Mouse (Mus musculus) neural tube, embryonic 12.5 days (tissue): ENCODE measurements around the gene Cdc42se1. TPM values are rescaled to one million over a fixed set of nuclear protein-coding genes. Genes with fewer than 3 reads are reported as not detected.

Source experiments
- ATAC-seq: fragments of 200-750 bp; cut with Nextera tagmentation; 2 replicates; pipeline ENCODE4 v1.8.0; 2017; ENCODE audit warnings: low read depth, mild to moderate bottlenecking, moderate TSS enrichment, moderate library complexity; ENCODE audit not compliant: low FRiP score
- H3K27ac ChIP-seq: fragments of 300-500 bp; sonication (generic); 2 replicates; pipeline ENCODE4 v1.5.1; 2016
- H3K27me3 ChIP-seq: fragments of 300-500 bp; sonication (generic); replicated peaks from 2 replicates; pipeline ENCODE4 v1.6.1; 2016; ENCODE audit warnings: mild to moderate bottlenecking
- H3K36me3 ChIP-seq: fragments of 300-500 bp; sonication (generic); 2 replicates; pipeline ENCODE4 v1.6.1; 2016; ENCODE audit warnings: mild to moderate bottlenecking
- H3K4me1 ChIP-seq: fragments of 300-500 bp; sonication (generic); 2 replicates; pipeline ENCODE4 v1.6.1; 2016
- H3K4me2 ChIP-seq: fragments of 300-500 bp; sonication (generic); replicated peaks from 2 replicates; pipeline ENCODE4 v1.6.1; 2016; ENCODE audit warnings: mild to moderate bottlenecking
- H3K4me3 ChIP-seq: fragments of 300-500 bp; sonication (generic); 2 replicates; pipeline ENCODE4 v1.5.1; 2016
- H3K9ac ChIP-seq: fragments of 300-500 bp; sonication (generic); 2 replicates; pipeline ENCODE4 v1.6.1; 2016; ENCODE audit warnings: mild to moderate bottlenecking
- H3K9me3 ChIP-seq: fragments of 300-500 bp; sonication (generic); 2 replicates; pipeline ENCODE4 v1.6.1; 2016; ENCODE audit warnings: mild to moderate bottlenecking
- WGBS: fragments of 180-500 bp; shearing (Covaris S2); methylation state at CpG from one replicate; pipeline ENCODE4 v1.1.7; 2016; 5-methylcytosine and 5-hydroxymethylcytosine counted together
- polyA plus RNA-seq: library from polyadenylated mRNA; unstranded; fragments of >200 nt; fragmentation: Nextera tagmentation; extraction: Ambion mirVana; gene quantifications from 2 replicates; pipeline ENCODE4 v1.2.1, GENCODE M21; 2016

Cdc42se1 gene
- polyA plus RNA-seq, 1 experiment from 2014 or later = 85.9 TPM

GRCm38 (mm10) chr3:95228894-95229780 is 605 bp downstream of the Cdc42se1 start:
- Histone ChIP-seq H3K27me3 (no peaks in the 10 kb centered on the region), H3K9me3 (no peaks in the 10 kb centered on the region), H3K27ac (peak overlapping the region; percentile 95), H3K9ac (peak overlapping the region; percentile 98), H3K4me3 (peak overlapping the region; percentile 99), H3K4me2 (peak overlapping the region; percentile 87), H3K36me3 (peaks cover 40% of the 10 kb centered on the region), H3K4me1 (peaks cover 51% of the 10 kb centered on the region)
- WGBS = under 1% methylated on average over 43 of the region's 43 CpGs
- ATAC-seq = peak; percentile 11; the same call in 1 of the 2 replicates

DNA sequence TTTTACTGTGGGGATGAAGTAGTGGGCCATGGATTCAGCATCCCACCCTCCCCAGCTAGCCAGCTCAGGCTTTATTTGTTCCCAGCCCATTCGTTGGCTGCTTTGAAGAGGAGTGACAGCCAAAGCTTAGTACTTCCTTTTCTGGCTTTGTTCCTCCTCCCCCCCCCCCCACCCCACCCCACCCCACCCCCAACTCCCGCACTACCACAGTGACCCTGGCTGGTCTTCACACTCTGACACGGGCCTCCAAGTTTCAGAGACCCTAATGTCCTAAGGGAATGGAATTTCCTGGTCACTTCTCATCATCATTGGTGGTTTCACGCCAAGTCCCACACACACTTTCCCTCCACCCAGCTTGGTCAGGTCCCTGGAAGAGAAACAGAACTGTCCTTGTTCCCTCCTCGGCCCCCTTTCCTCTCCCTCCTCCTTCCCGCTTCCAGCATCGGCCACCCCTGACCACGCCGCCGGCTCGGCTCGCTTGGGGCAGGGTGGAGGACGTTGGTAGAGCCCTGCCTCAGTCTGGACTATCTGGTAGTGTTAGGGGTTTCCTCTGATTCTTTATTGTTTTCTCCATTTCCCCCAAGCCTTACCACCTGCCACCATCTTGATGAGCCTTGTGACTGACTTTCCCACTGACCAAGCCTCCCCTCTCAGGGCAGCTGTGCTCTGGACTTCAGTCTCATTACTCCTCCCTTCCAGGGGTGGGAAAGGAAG is 1.4 kb downstream of the Cdc42se1 start:
- peak; percentile 10; the same call in 1 of the 2 replicates for ATAC-seq
- WGBS = 1% methylated on average over 13 of the region's 13 CpGs
- H3K4me1 ChIP-seq = peaks cover 44% of the 10 kb centered on the region

DNA sequence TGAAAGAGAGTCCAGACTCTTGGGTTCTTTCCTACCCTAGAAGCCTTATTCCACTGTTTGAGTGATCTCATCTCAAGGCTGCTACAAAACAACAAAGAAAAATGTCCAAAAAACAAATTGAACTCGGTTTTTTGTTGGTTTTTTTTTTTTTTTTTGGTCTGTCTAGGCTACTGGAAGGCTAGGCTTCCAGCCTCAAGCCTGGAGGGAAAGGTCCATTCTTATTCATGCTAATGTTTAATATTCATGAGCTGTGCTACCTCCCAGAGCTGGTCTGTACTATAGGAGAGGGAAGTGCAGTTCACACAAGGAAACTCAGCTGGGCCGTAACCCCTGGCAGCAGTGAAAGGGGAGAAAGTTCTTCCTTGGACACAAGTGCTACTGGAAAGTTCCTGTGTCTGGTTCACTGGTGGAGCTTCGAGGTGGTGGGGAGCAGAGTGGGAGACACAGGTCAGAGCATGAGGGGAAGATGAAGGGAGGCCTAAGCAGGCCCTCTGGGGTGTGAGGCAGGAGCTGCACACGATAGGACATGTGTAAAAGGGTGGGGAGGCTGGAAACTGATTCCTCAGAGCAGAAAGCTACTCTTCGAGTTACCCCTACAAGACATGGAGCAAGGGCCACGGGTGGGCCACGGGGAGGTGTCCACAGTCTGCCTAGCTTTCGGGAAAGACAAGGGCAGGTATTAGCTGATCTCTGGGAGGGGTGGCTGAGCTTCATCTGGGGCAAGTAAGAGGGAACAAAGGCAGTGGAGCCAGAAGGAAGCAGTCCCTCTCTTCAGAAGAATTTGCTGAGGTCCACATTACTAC is 2.2 kb downstream of the Cdc42se1 start:
- Histone ChIP-seq H3K4me3 (peak overlapping the region; percentile 99), H3K27me3 (no peaks in the 10 kb centered on the region), H3K9ac (peak overlapping the region; percentile 98), H3K4me1 (peaks cover 38% of the 10 kb centered on the region), H3K27ac (peak overlapping the region; percentile 95; the same call in 1 of the 2 replicates), H3K4me2 (peak overlapping the region; percentile 87), H3K36me3 (peaks cover 44% of the 10 kb centered on the region), H3K9me3 (no peaks in the 10 kb centered on the region)
- 42% methylated on average over 8 of the region's 8 CpGs for WGBS
- ATAC-seq = no peak

More for the DNA sequence above, 1.4 kb downstream of the Cdc42se1 start:
- H3K4me3 ChIP-seq = peak overlapping the region; percentile 99
- H3K4me2 ChIP-seq = peak overlapping the region; percentile 87
- H3K9ac ChIP-seq = peak overlapping the region; percentile 98
- H3K27ac ChIP-seq = peak overlapping the region; percentile 95
- no peaks in the 10 kb centered on the region for H3K27me3 ChIP-seq
- no peaks in the 10 kb centered on the region for H3K9me3 ChIP-seq
- peaks cover 44% of the 10 kb centered on the region for H3K36me3 ChIP-seq

- 86% methylated on average over 12 of the region's 13 CpGs for WGBS
- Histone ChIP-seq H3K4me2 (peak within 1 kb of the TSS; percentile 87), H3K4me3 (no peak within 1 kb of the TSS), H3K27ac (no peak within 1 kb of the TSS), H3K9ac (peak within 1 kb of the TSS; percentile 45), H3K27me3 (no peaks in the 10 kb centered on the region), H3K36me3 (peaks cover 50% of the 10 kb centered on the region), H3K4me1 (peaks cover 31% of the 10 kb centered on the region), H3K9me3 (no peaks in the 10 kb centered on the region)
- no peak for ATAC-seq
Measured at GRCm38 (mm10) chr3:95231298-95232221, 3.0 kb downstream of the Cdc42se1 start, which contains the start of gene Mllt11. Gene Mllt11, minus strand, starts transcription at chr3:95232171.

DNA sequence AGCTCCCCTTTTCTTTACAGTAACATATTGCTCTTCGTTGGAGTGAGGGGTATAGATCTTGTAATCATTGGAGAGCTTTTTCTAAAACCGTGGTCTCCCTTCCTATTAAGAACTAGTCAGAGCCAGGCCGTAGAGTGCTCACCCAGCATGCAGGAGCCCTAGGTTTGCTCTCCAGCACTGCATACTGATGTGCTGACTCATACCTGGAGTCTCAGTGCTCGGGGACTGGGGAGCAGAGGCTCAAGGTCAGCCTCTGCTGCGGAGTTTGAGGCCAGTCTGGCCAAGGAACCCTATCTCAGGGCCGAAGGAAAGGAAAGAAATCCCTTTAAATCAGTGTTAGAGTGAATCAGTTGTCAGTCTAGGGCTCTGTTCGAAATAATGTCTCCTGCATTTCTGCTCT is 4.2 kb downstream of the Cdc42se1 start:
- Histone ChIP-seq H3K27ac (no peak overlapping the region), H3K4me3 (no peak overlapping the region), H3K4me1 (peaks cover 30% of the 10 kb centered on the region), H3K9me3 (no peaks in the 10 kb centered on the region), H3K4me2 (no peak overlapping the region), H3K9ac (no peak overlapping the region), H3K27me3 (no peaks in the 10 kb centered on the region), H3K36me3 (peaks cover 57% of the 10 kb centered on the region)
- no peak for ATAC-seq
- 90% methylated on average over 7 of the region's 7 CpGs for WGBS

DNA sequence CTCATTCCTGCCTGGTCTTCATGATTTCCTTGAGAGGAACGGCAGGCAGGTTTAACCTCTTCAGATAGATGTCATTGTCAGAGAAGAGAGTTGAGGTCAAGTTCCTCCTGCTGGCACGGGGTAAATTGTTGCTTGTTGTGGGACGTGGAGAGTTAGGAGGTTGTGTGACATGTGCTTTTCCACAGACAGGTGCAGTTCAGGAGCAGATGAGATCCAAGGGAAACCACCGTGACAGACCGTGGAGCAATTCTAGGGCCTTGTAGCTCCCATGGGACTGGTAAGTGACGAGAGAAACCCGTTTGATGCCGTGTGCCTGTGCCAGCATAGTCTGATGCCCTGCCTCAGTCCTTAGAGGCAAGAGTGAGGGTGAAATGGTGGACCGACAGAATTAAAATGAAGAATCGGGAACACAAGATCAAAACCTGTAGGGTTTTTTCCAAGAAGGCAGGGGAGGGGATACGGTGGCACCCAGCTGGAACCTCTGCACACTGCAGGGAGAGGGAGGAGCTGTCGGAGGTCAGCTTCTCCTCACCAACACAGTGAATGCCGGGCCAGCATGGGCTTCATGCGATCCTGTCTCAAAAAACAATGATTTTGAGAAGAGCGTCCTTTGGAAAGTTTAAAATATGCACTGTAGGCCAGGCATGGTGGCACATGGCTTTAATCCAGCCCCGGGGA is 4.9 kb downstream of the Cdc42se1 start:
- H3K27me3 ChIP-seq = no peaks in the 10 kb centered on the region

GRCm38 (mm10) chr3:95235386-95236301 is 7.1 kb downstream of the Cdc42se1 start:
- Histone ChIP-seq H3K27ac (no peak overlapping the region), H3K9ac (no peak overlapping the region), H3K9me3 (no peaks in the 10 kb centered on the region), H3K36me3 (peaks cover 68% of the 10 kb centered on the region), H3K27me3 (no peaks in the 10 kb centered on the region), H3K4me3 (no peak overlapping the region), H3K4me1 (peaks cover 15% of the 10 kb centered on the region), H3K4me2 (no peak overlapping the region)
- WGBS = 81% methylated on average over 23 of the region's 23 CpGs
- ATAC-seq = no peak

More for the DNA sequence above, 4.9 kb downstream of the Cdc42se1 start:
- ATAC-seq = no peak
- no peak overlapping the region for H3K4me2 ChIP-seq
- no peak overlapping the region for H3K9ac ChIP-seq
- no peaks in the 10 kb centered on the region for H3K9me3 ChIP-seq
- no peak overlapping the region for H3K27ac ChIP-seq
- H3K4me1 ChIP-seq = peaks cover 30% of the 10 kb centered on the region
- H3K36me3 ChIP-seq = peaks cover 63% of the 10 kb centered on the region
- H3K4me3 ChIP-seq = no peak overlapping the region
- WGBS = 84% methylated on average over 16 of the region's 16 CpGs

DNA sequence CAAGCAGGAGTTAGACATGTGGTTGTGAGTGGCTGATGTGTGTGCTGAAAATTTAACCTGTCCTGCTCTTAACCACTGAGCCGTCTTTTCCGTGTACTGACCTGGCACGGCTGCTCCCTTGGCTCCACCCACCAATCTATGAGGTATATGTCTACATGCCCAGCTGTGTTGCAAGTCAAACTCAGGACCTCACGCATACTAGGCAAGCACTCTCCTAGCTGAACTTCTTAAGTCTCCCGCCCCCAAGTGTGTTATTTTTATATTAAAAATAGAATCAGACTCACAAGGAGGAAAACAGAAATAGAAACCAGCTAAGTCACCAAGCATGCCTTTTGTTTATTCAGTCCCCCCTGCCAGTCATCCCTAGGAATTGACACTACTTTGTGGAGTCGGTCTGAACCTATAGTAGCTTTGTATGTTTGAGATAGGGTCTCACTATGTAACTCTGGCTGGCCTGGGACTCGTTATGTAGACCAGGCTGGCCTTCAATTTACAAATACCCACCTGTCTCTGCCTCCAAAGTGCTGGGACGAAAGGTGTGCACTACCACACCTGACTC is 9.1 kb downstream of the Cdc42se1 start:
- 91% methylated on average over 8 of the region's 8 CpGs for WGBS

GRCm38 (mm10) chr3:95239022-95239421 is 10.5 kb downstream of the Cdc42se1 start:
- Histone ChIP-seq H3K4me1 (no peaks in the 10 kb centered on the region), H3K27ac (no peak overlapping the region), H3K9me3 (no peaks in the 10 kb centered on the region), H3K36me3 (peaks cover 43% of the 10 kb centered on the region), H3K4me2 (no peak overlapping the region), H3K4me3 (no peak overlapping the region), H3K27me3 (no peaks in the 10 kb centered on the region), H3K9ac (no peak overlapping the region)
- ATAC-seq = no peak
- WGBS = 92% methylated on average over 6 of the region's 6 CpGs

More for the DNA sequence above, 9.1 kb downstream of the Cdc42se1 start:
- no peaks in the 10 kb centered on the region for H3K4me1 ChIP-seq
- H3K36me3 ChIP-seq = peaks cover 57% of the 10 kb centered on the region
- H3K27ac ChIP-seq = no peak overlapping the region
- no peak overlapping the region for H3K9ac ChIP-seq
- no peak for ATAC-seq
- no peaks in the 10 kb centered on the region for H3K27me3 ChIP-seq
- H3K4me3 ChIP-seq = no peak overlapping the region
- no peaks in the 10 kb centered on the region for H3K9me3 ChIP-seq
- no peak overlapping the region for H3K4me2 ChIP-seq

DNA sequence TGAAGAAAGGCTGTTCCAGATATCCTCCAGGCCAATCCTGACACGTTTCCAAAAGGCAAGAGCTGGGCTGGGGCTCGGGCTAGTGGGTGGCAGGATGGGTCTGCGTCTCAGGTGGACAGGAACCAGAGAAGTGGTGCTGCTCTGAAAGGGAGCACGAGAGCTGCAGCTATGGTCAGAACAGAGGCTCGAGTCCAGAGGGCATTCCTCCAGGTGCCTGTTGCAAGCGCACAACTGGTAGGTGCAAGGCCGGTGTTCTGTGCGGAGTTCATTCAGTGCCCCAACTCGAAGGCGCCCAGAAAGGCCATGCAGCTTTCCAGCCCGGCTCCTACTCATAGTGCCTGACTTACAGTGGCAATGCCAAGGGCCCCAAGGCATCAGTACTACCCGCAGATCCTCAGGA is 11.4 kb downstream of the Cdc42se1 start:
- 90% methylated on average over 12 of the region's 12 CpGs for WGBS
- no peak for ATAC-seq
- Histone ChIP-seq H3K27me3 (no peaks in the 10 kb centered on the region), H3K27ac (no peak overlapping the region), H3K9ac (no peak overlapping the region), H3K36me3 (peaks cover 34% of the 10 kb centered on the region), H3K4me1 (no peaks in the 10 kb centered on the region), H3K4me3 (no peak overlapping the region), H3K4me2 (no peak overlapping the region), H3K9me3 (no peaks in the 10 kb centered on the region)
